Mouse (Mus musculus) neural tube, embryonic 13.5 days (tissue): Measurements from ENCODE around the gene Adcy9. TPM values are rescaled to one million over a fixed set of nuclear protein-coding genes. Genes with fewer than 3 reads are reported as not detected.
A peak's percentile ranks its signal among the peaks of the same experiment; 100 is the strongest.

Experiments
- ATAC-seq: fragments of 200-750 bp; cut with Nextera tagmentation; 2 replicates; pipeline ENCODE4 v1.8.0; 2017; ENCODE audit warnings: low read depth, mild to moderate bottlenecking, moderate TSS enrichment, moderate library complexity
- H3K27ac ChIP-seq: fragments of 300-500 bp; sonication (generic); replicated peaks from 2 replicates; pipeline ENCODE4 v1.5.1; 2015; ENCODE audit warnings: moderate library complexity, mild to moderate bottlenecking, inconsistent platforms
- H3K27me3 ChIP-seq: fragments of 300-500 bp; sonication (generic); 2 replicates; pipeline ENCODE4 v1.6.1; 2015; ENCODE audit warnings: mild to moderate bottlenecking, inconsistent platforms
- H3K36me3 ChIP-seq: fragments of 300-500 bp; sonication (generic); 2 replicates; pipeline ENCODE4 v1.6.1; 2015; ENCODE audit warnings: mild to moderate bottlenecking, inconsistent platforms
- H3K4me1 ChIP-seq: fragments of 300-500 bp; sonication (generic); replicated peaks from 2 replicates; pipeline ENCODE4 v1.6.1; 2015; ENCODE audit warnings: inconsistent platforms
- H3K4me2 ChIP-seq: fragments of 300-500 bp; sonication (generic); 2 replicates; pipeline ENCODE4 v1.6.1; 2015; ENCODE audit warnings: inconsistent platforms, mild to moderate bottlenecking, moderate library complexity
- H3K4me3 ChIP-seq: fragments of 300-500 bp; sonication (generic); 2 replicates; pipeline ENCODE4 v1.5.1; 2015; ENCODE audit warnings: mild to moderate bottlenecking, inconsistent platforms
- H3K9ac ChIP-seq: fragments of 300-500 bp; sonication (generic); 2 replicates; pipeline ENCODE4 v1.6.1; 2015; ENCODE audit warnings: moderate library complexity, mild to moderate bottlenecking, inconsistent platforms
- H3K9me3 ChIP-seq: fragments of 300-500 bp; sonication (generic); 2 replicates; pipeline ENCODE4 v1.6.1; 2016; ENCODE audit warnings: inconsistent platforms
- WGBS: fragments of 180-500 bp; shearing (Covaris S2); methylation state at CpG from one replicate; pipeline ENCODE4 v1.1.7; 2015; 5-methylcytosine and 5-hydroxymethylcytosine counted together
- polyA plus RNA-seq: library from polyadenylated mRNA; unstranded; fragments of >200 nt; fragmentation: Nextera tagmentation; extraction: Ambion mirVana; gene quantifications from 2 replicates; pipeline ENCODE4 v1.2.1, GENCODE M21; 2015

The Adcy9 gene
- polyA plus RNA-seq, 1 experiment from 2014 or later, result 2.8 TPM

DNA sequence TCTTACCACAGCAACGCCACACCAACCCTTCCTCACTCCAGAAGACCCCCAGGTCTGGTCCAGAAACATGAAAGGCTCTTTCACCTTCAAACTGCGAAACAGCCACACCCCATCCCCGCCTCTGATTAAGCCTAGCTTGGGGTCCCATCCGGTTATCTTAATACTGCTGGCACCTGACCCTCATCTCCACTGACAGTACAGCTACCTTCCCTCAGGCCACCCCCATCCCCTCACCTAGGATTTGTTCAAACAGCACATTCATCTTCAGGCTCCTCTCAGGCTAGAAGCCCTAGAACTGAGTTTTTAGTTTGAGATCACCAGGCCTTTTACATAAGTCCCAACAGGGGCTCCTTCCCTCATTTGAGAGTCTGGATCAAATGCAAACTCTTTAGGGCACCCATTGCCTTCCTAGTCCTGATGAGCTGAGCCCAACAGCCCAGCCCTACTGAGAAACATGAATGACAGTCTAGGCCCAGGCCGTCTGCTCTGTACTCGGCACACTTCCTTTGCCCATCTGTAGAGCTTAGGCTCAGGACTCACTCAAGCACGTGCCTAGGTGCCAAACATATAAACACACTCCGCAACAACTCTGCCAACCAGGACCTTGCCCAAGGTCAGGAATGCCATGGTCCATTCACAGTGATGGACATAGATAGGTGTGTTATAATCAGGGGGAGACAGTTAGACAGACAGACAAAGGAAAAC is 5.3 kb downstream of the Adcy9 start:
- H3K4me2 ChIP-seq, result peak overlapping the region; percentile 85
- 86% methylated on average over 8 of the region's 8 CpGs for WGBS
- peak overlapping the region; percentile 1; the same call in 1 of the 2 replicates for H3K9ac ChIP-seq
- H3K27me3 ChIP-seq, result peaks cover 17% of the 10 kb centered on the region
- H3K27ac ChIP-seq, result no peak overlapping the region
- peak overlapping the region; percentile 24 for H3K4me3 ChIP-seq
- ATAC-seq, result no peak
- no peaks in the 10 kb centered on the region for H3K36me3 ChIP-seq
- H3K9me3 ChIP-seq, result no peaks in the 10 kb centered on the region
- peaks cover 67% of the 10 kb centered on the region for H3K4me1 ChIP-seq

- 73% methylated on average over 9 of the region's 9 CpGs for WGBS
- H3K4me2 ChIP-seq, result peak overlapping the region; percentile 85
- H3K9me3 ChIP-seq, result no peaks in the 10 kb centered on the region
- H3K36me3 ChIP-seq, result no peaks in the 10 kb centered on the region
- peaks cover 17% of the 10 kb centered on the region for H3K27me3 ChIP-seq
- H3K4me3 ChIP-seq, result no peak overlapping the region
- no peak overlapping the region for H3K9ac ChIP-seq
- no peak overlapping the region for H3K27ac ChIP-seq
- ATAC-seq, result no peak
- peaks cover 62% of the 10 kb centered on the region for H3K4me1 ChIP-seq
Observed at GRCm38 (mm10) chr16:4413988-4414880, 6.1 kb downstream of the Adcy9 start.

DNA sequence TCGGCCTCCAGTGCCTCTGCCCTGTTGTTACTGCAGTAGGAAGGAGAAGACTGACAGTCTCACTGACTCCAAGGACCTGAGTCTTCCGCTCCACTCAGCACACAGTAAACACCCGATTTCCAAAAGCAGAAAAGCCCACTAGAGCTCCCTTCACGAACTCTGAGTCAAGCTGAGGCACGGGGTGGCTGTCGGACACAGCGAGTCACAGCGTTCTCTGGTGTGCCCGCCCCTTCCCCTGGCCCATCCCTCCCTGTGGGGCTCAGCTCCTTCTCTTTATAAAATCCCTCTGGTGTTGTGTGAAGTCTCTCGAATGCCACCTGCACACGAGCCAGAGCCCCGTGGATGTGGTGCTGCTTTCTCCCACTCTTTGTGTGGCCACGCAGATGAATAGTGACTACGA is 7.0 kb downstream of the Adcy9 start:
- no peaks in the 10 kb centered on the region for H3K36me3 ChIP-seq
- ATAC-seq, result no peak
- no peak overlapping the region for H3K4me3 ChIP-seq
- peak overlapping the region; percentile 9; the same call in 1 of the 2 replicates for H3K4me2 ChIP-seq
- H3K27me3 ChIP-seq, result peaks cover 12% of the 10 kb centered on the region
- 54% methylated on average over 14 of the region's 14 CpGs for WGBS
- H3K9ac ChIP-seq, result no peak overlapping the region
- peaks cover 53% of the 10 kb centered on the region for H3K4me1 ChIP-seq
- no peak overlapping the region for H3K27ac ChIP-seq
- no peaks in the 10 kb centered on the region for H3K9me3 ChIP-seq

DNA sequence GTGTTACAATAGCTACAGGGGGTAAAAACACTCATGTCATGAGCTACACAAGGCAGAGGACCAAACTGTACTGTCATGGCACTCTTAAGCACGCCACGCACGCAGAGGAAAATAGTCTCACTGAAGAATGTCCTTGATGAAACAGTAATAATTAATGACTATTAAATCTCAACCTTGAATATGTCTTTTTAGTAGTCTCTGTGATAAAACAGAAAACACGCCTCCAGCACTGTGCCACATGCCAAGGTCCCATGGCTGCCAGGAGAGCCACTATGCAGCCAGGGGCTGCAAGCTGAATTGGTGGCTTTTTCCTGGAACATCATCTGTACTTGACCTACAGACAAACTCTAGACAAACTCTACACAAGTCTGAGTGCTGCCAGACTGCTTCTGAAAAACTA is 8.0 kb downstream of the Adcy9 start:
- no peak overlapping the region for H3K9ac ChIP-seq
- 0 out of 2 replicates have a peak, but pooled peaks cover 2% of the 10 kb centered on the region for H3K27me3 ChIP-seq
- no peak overlapping the region for H3K4me3 ChIP-seq
- ATAC-seq, result no peak
- H3K36me3 ChIP-seq, result no peaks in the 10 kb centered on the region
- peaks cover 43% of the 10 kb centered on the region for H3K4me1 ChIP-seq
- H3K27ac ChIP-seq, result no peak overlapping the region
- no peaks in the 10 kb centered on the region for H3K9me3 ChIP-seq
- H3K4me2 ChIP-seq, result no peak overlapping the region
- 88% methylated on average over 4 of the region's 4 CpGs for WGBS

GRCm38 (mm10) chr16:4411296-4411695 is 9.0 kb downstream of the Adcy9 start:
- no peak for ATAC-seq
- H3K9ac ChIP-seq, result no peak overlapping the region
- H3K36me3 ChIP-seq, result no peaks in the 10 kb centered on the region
- no peaks in the 10 kb centered on the region for H3K9me3 ChIP-seq
- H3K27ac ChIP-seq, result no peak overlapping the region
- H3K4me2 ChIP-seq, result no peak overlapping the region
- no peaks in the 10 kb centered on the region for H3K27me3 ChIP-seq
- 64% methylated on average over 2 of the region's 2 CpGs for WGBS
- H3K4me3 ChIP-seq, result no peak overlapping the region
- H3K4me1 ChIP-seq, result peaks cover 35% of the 10 kb centered on the region

DNA sequence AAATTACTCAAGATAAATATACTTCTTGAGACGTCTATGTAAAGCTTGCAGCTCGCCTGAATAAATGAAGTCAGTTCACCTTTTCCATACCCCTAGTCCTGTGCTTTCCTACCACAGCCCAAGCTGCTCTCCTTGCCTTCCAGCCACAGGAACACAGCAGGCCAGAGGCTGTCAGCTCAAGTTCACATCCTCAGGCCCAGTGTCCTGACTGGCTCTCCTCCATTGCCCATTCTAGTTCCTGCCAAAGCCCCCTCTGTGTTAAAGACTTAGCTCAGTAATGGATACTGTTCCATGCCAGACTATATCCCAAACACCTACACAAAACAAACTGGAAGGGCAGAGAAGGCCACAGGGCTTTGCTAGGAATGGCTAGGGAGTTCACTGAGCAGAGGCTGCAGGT is 12.8 kb downstream of the Adcy9 start:
- no peak for ATAC-seq
- 79% methylated on average over 2 of the region's 2 CpGs for WGBS
- Histone ChIP-seq H3K27me3 (no peaks in the 10 kb centered on the region), H3K4me2 (no peak overlapping the region), H3K4me3 (no peak overlapping the region), H3K9ac (no peak overlapping the region), H3K36me3 (no peaks in the 10 kb centered on the region), H3K9me3 (no peaks in the 10 kb centered on the region), H3K27ac (no peak overlapping the region), H3K4me1 (peaks cover 7% of the 10 kb centered on the region; the same call in 1 of the 2 replicates)

DNA sequence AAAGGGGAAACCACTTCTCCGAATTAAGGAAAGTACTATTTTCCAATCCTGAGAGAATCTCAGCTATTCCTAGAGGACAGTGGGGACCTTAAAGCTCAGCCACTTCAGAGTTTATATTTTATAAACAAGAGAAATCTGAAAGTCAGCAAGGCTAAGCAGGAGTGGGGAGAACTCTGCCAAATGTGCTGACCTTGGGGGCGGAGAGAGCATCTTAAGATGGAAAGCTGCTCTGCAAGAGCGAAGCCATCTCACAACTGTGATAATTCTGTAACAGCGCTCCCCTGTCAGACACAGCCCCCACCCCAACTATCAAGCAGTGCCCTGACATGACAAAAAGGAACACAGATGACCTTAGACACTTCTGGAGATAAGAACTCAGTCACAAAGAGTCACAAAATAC is 13.6 kb downstream of the Adcy9 start:
- Histone ChIP-seq H3K27ac (no peak overlapping the region), H3K9ac (no peak overlapping the region), H3K27me3 (no peaks in the 10 kb centered on the region), H3K9me3 (no peaks in the 10 kb centered on the region), H3K4me2 (no peak overlapping the region), H3K4me1 (peaks cover 7% of the 10 kb centered on the region; the same call in 1 of the 2 replicates), H3K4me3 (no peak overlapping the region), H3K36me3 (no peaks in the 10 kb centered on the region)
- no peak for ATAC-seq
- WGBS, result 75% methylated on average over 4 of the region's 4 CpGs

DNA sequence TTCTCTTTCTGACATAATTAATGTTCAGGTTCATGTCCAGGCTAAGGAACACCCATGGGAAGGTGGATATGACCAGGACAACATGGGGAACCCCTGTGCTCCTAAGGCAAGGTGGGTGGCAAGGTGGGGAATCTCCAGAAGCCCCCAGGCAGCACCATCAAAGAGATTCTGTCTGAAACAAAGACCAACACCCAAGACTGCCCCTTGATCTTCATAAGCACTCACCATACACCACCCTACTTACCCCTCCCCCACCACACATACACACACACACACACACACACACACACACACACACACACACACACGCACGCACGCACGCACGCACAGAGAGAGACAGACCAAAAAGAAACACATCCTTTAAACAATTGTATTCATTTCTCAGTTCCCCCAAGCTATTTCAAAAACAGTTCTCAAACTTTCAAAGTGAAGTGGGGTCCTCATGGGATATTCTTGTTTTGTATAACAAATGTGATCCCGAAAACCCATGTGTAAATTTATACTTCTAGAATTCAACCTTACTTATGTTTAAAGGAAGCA is 14.2 kb downstream of the Adcy9 start:
- Histone ChIP-seq H3K9ac (no peak overlapping the region), H3K4me2 (no peak overlapping the region), H3K36me3 (no peaks in the 10 kb centered on the region), H3K4me3 (no peak overlapping the region), H3K9me3 (no peaks in the 10 kb centered on the region), H3K27ac (no peak overlapping the region), H3K27me3 (no peaks in the 10 kb centered on the region), H3K4me1 (peaks cover 7% of the 10 kb centered on the region; the same call in 1 of the 2 replicates)
- no peak for ATAC-seq
- WGBS, result 94% methylated on average over 6 of the region's 6 CpGs

- no peak overlapping the region for H3K4me3 ChIP-seq
- H3K27me3 ChIP-seq, result no peaks in the 10 kb centered on the region
- no peak for ATAC-seq
- WGBS, result 65% methylated on average over 8 of the region's 8 CpGs
- no peaks in the 10 kb centered on the region for H3K36me3 ChIP-seq
- peaks cover 7% of the 10 kb centered on the region; the same call in 1 of the 2 replicates for H3K4me1 ChIP-seq
- H3K27ac ChIP-seq, result no peak overlapping the region
- no peaks in the 10 kb centered on the region for H3K9me3 ChIP-seq
- no peak overlapping the region for H3K4me2 ChIP-seq
- H3K9ac ChIP-seq, result no peak overlapping the region
Observed at GRCm38 (mm10) chr16:4404933-4405761, 15.2 kb downstream of the Adcy9 start.

GRCm38 (mm10) chr16:4401109-4401508 is 19.2 kb downstream of the Adcy9 start:
- ATAC-seq, result no peak
- Histone ChIP-seq H3K4me2 (no peak overlapping the region), H3K4me1 (peaks cover 10% of the 10 kb centered on the region), H3K27ac (no peak overlapping the region), H3K4me3 (no peak overlapping the region), H3K9me3 (no peaks in the 10 kb centered on the region), H3K36me3 (no peaks in the 10 kb centered on the region), H3K27me3 (no peaks in the 10 kb centered on the region), H3K9ac (no peak overlapping the region)
- 69% methylated on average over 1 of the region's 1 CpGs for WGBS

DNA sequence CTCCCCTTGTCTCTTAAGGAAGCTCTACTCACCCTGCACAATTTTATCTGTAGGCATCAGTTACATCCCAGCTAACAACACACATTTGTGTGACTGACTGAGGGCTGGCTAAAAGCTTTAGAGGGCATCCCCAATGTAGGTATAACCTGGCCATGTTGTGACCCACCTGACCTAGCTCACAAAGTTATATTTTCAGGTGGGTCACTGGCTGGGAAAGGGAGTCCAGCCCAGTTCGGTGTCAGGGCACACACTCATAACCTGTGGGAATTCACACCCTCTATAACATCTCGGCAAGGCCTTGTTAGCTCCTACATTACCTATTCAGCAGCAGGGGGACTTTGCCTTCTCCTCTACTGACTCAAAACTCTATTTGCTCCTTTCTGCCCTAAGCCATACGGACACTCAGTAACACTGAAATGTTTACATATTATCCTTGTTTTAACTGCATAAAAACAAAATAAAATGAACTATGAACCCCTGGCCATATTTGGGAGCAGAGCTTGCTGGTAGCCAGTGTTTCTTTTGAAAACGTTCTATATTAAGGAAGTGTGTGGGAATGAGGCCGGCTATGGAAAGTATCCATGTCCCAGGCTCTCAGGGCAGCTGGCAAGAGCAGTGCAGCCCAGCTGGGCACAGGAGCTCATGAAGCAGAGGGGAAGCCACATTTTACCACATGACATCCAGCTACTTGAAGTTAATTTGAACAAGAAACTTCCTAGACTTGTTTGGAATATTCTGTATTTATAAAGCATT is 20.7 kb downstream of the Adcy9 start:
- Histone ChIP-seq H3K36me3 (no peaks in the 10 kb centered on the region), H3K4me3 (no peak overlapping the region), H3K27ac (no peak overlapping the region), H3K27me3 (no peaks in the 10 kb centered on the region), H3K4me1 (peaks cover 7% of the 10 kb centered on the region), H3K4me2 (no peak overlapping the region), H3K9me3 (no peaks in the 10 kb centered on the region), H3K9ac (no peak overlapping the region)
- ATAC-seq, result no peak
- WGBS, result 84% methylated on average over 5 of the region's 5 CpGs
